Mouse (Mus musculus): ENCODE data around the gene Hmx3.

DNA sequence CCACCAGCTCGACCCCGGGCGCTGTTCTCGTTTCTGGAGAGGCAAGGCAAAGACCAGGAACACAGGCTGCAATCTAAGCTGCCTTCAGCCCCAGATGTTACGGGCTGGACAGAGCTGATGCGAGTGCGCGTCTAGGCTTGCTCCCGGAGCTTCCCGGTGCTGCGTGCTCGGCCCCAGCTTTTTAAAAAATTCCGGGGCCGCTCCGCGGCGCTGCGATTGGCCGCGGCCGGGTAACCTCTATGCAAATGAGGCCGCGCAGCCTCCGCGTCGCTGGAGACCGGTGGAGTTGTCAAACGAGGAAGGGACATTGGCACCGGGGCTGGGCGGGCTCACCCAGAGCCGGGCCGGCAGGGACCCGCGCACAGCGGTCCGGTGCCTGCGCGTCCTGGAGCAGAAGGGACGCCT is 11.1 kb downstream of the Hmx3 start:
- TF ChIP-seq CTCF (conservative IDR thresholded peaks at IDR 0.05 in 1 of 2, IDR thresholded peaks at IDR 0.05 in 1 of 2; ENCODE audit: low read depth in 2 of 2, low read length in 2 of 2): no peak
- peak; percentile 75 for TF ChIP-seq POLR2A (IDR thresholded peaks at IDR 0.05; ENCODE audit: low read depth, low read length)
- TF ChIP-seq CHD1 (IDR thresholded peaks at IDR 0.05; ENCODE audit: low read depth, low read length): 0 out of 2 replicates have a peak, but pooled peaks have one; percentile 17
- no peak for TF ChIP-seq MAFK (IDR thresholded peaks at IDR 0.05; ENCODE audit: insufficient replicate concordance, low read length)
- no peak for TF ChIP-seq SMC3 (IDR thresholded peaks at IDR 0.05; ENCODE audit: low read depth, low read length)
- no peak for TF ChIP-seq ZC3H11A (IDR thresholded peaks at IDR 0.05; ENCODE audit: low read depth, low read length)
- 0 out of 2 replicates have a peak, but pooled peaks have one; percentile 58 for TF ChIP-seq TBP (conservative IDR thresholded peaks at IDR 0.05; ENCODE audit: low read depth, low read length)
- TF ChIP-seq TCF12 (IDR thresholded peaks at IDR 0.05; ENCODE audit: low read depth, low read length): peak; percentile 52
- TF ChIP-seq CHD2 (IDR thresholded peaks at IDR 0.05; ENCODE audit: low read length): peak; percentile 28; the same call in 1 of the 2 replicates
- TF ChIP-seq EP300 (IDR thresholded peaks at IDR 0.05; ENCODE audit: low read length): no peak
- TF ChIP-seq NRF1 (IDR thresholded peaks at IDR 0.05; ENCODE audit: low read depth, low read length): peak; percentile 70
- TF ChIP-seq UBTF (IDR thresholded peaks at IDR 0.05; ENCODE audit: low read depth, low read length): no peak
- TF ChIP-seq MAX (IDR thresholded peaks at IDR 0.05; ENCODE audit: low read length): peak; percentile 64; the same call in 1 of the 2 replicates
- 0 out of 2 replicates have a peak, but pooled peaks have one; percentile 40 for TF ChIP-seq POLR2AphosphoS2 (IDR thresholded peaks at IDR 0.05; ENCODE audit: low read depth, low read length)

Data from CH12.LX (cell line).